ENCODE assay signal across 8 mouse cellular contexts in the genomic region with DNA sequence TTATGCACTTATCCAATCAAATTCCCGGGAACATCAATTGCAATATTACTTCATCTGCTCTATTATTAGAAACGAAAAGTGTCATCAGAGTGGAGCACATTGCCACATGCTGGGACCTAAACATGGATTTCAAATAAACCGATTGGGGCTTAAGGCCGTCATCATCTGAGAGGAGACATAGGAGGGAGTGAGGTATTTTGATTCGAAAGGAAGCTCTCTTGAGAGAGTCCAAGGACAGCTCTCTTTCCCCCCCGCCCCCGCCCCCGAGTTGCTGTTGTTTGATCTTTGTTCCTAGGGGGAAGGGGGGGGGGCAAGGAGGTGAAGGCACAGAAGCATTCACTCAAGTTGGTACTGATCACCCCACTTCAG. TPM values are rescaled to one million over a fixed set of nuclear protein-coding genes. Genes with fewer than 3 reads are reported as not detected.
DNase-seq lines count a peak whose midpoint lies in the region; ATAC-seq and TF ChIP-seq lines count a peak whose summit lies in the region.

No protein-coding gene starts in this region.

- no peak for TF ChIP-seq CTCF in spleen, adult 2 months (IDR thresholded peaks at IDR 0.05; ENCODE audit: extremely low read depth, insufficient read depth, insufficient read length, insufficient replicate concordance)
- no peak for TF ChIP-seq CTCF in liver, embryonic 14.5 days (IDR thresholded peaks at IDR 0.05; ENCODE audit: low read depth)

- H3K9ac ChIP-seq in liver, embryonic 14.5 days (replicated peaks), result no peak overlapping the region

- H3K27ac ChIP-seq in spleen, adult 2 months (ENCODE audit: insufficient read depth, low read length), result no peak overlapping the region
- H3K27ac ChIP-seq in liver, embryonic 14.5 days, result no peak overlapping the region

- 3% methylated on average over 8 of the region's 8 CpGs for WGBS in spleen, adult 2 months
- 2% methylated on average over 8 of the region's 8 CpGs for WGBS in liver, embryonic 14.5 days (ENCODE audit: insufficient replicate concordance)

- peak overlapping the region; percentile 60 for H3K4me3 ChIP-seq in spleen, adult 2 months (ENCODE audit: extremely low read depth, insufficient read depth, insufficient read length)
- peak overlapping the region; percentile 30 to 46 for H3K4me3 ChIP-seq in liver, embryonic 14.5 days (ENCODE audit: insufficient read depth in 1 of 2, low read depth in 2 of 2, low read length in 2 of 2)

- peaks cover 12% of the 10 kb centered on the region; the same call in 1 of the 2 replicates for H3K27me3 ChIP-seq in spleen, adult 2 months (ENCODE audit: control insufficient read depth, insufficient read depth, low read length)
- peaks cover 38% of the 10 kb centered on the region for H3K27me3 ChIP-seq in liver, embryonic 14.5 days (ENCODE audit: control insufficient read depth, insufficient read depth, low read length)

- no peaks in the 10 kb centered on the region for H3K9me3 ChIP-seq in liver, embryonic 14.5 days (ENCODE audit: control insufficient read depth, low read length)

- TF ChIP-seq EP300 in liver, embryonic 14.5 days (IDR thresholded peaks at IDR 0.05; ENCODE audit: low read depth), result no peak

- no peak for TF ChIP-seq POLR2A in spleen, adult 2 months (IDR thresholded peaks at IDR 0.05; ENCODE audit: low read depth, low read length)

- 0 out of 2 replicates have a peak, but pooled peaks have one; percentile 12 for ATAC-seq in cerebellum, adult (ENCODE audit: insufficient number of reproducible peaks, low FRiP score, low TSS enrichment)
- peak; percentile 14; the same call in 1 of the 2 replicates for ATAC-seq in liver, embryonic 14.5 days (ENCODE audit: insufficient read depth)

- H3K4me2 ChIP-seq in liver, embryonic 14.5 days (ENCODE audit: low read depth), result peak overlapping the region; percentile 61

- no peaks in the 10 kb centered on the region for H3K36me3 ChIP-seq in spleen, adult 2 months (ENCODE audit: control insufficient read depth, insufficient read depth, low read length)
- H3K36me3 ChIP-seq in liver, embryonic 14.5 days (replicated peaks; ENCODE audit: control insufficient read depth, insufficient read depth, low read depth), result no peaks in the 10 kb centered on the region

- DNase-seq in cerebellum, adult 9-10 months, result no peak
- no peak for DNase-seq in spleen, adult 2 months (ENCODE audit: low read depth in 1 of 2, low spot score in 2 of 2)
- DNase-seq in spleen, postnatal 10 days (ENCODE audit: low spot score in 2 of 2), result no peak
- no peak for DNase-seq in liver, embryonic 14.5 days (ENCODE audit: low read depth in 3 of 3, low spot score in 3 of 3)
- no peak for DNase-seq in MN1 (ENCODE audit: low spot score)
- DNase-seq in urinary bladder, adult 18-20 months (ENCODE audit: low spot score in 2 of 2), result no peak
- DNase-seq in layer of hippocampus, adult 11-12 months (ENCODE audit: low spot score), result no peak

- peaks cover 5% of the 10 kb centered on the region for H3K4me1 ChIP-seq in spleen, adult 2 months (ENCODE audit: control insufficient read depth, insufficient read depth, insufficient read length)
- peaks cover 0 to 2% of the 10 kb centered on the region in 2 experiments; a peak in 1 of 4 replicates for H3K4me1 ChIP-seq in liver, embryonic 14.5 days (replicated peaks; ENCODE audit: control insufficient read depth in 2 of 2, insufficient read depth in 2 of 2, low read length in 1 of 2)

RNA-seq across cellular contexts. Expression of a gene that starts 0.2 kb away (rescaled TPM):
- 0.22 and 0.34 TPM in 2 replicates for polyA plus RNA-seq in spleen, adult 2 months (2012; rRNA removed)
- 0.17 and 0.23 TPM in 2 replicates for polyA plus RNA-seq in liver, embryonic 14.5 days (2012; rRNA removed)
- 0.20 and 0.24 TPM in 2 replicates for polyA plus RNA-seq in liver, embryonic 14.5 days (2014; fragmentation: Nextera tagmentation; extraction: Ambion mirVana)

RNA-seq across cellular contexts. Expression of a gene that starts 27.0 kb away (rescaled TPM):
- not detected in 2 replicates for polyA plus RNA-seq in spleen, adult 2 months (2012; rRNA removed)
- not detected in 2 replicates for polyA plus RNA-seq in liver, embryonic 14.5 days (2012; rRNA removed)
- not detected in 2 replicates for polyA plus RNA-seq in liver, embryonic 14.5 days (2014; fragmentation: Nextera tagmentation; extraction: Ambion mirVana)
